Mouse (Mus musculus): ENCODE measurements at regions not wholly inside any gene's neighbourhood (a gene's known extent, or its start where the extent isn't known, plus 50 kb on each side); places are given as distances from the start of the nearest gene placed in this dataset.

- no peak for DNase-seq (ENCODE audit: low spot score)
Measured at GRCm38 (mm10) chr4:153724045-153724444, 233.0 kb upstream of the A430005L14Rik start.

GRCm38 (mm10) chr4:153727273-153727672 lies 229.8 kb upstream of the A430005L14Rik start:
- DNase-seq (ENCODE audit: low spot score) = no peak

- DNase-seq (ENCODE audit: low spot score) = no peak
Measured at GRCm38 (mm10) chr4:153727896-153728422, 229.1 kb upstream of the A430005L14Rik start.

DNA sequence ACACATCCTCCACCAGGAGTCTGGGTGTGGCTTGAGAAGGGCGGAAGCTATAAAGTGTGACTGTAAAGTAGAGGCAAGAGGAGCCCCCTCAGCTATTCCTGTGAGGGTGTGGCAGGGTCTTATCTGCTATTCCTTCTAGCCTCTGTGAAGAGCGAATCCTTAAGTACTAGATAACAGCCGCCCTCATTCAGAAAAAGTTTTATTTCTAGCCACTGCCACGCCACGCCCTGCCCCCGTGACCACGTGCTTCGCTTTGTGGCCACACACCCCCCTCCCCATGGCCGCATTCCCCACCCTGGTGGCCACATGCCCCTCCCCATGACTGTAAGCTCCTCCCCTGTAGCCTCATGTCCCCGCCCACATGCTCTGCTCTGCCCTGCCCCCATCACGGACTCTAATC lies 218.9 kb upstream of the A430005L14Rik start:
- no peak for DNase-seq (ENCODE audit: low spot score)

DNA sequence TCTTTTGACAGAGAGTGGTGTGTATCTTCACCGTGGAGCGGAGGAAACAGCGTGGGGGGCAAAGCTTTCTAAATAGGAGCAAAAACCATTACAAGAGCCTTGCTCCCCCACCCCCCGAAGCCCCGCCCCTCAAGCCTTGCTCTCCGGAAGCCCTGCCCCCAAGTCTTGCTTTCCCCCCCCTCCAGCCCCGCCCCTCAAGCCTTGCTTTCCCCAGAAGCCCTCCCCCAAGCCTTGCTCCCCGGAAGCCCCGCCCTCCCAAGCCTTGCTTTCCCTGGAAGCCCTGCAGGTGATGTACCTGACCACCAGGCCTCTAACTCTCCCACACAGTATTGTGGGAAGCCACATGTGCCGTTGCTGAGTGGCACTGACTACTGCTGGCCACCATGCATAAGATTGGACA lies 214.8 kb upstream of the A430005L14Rik start:
- no peak for DNase-seq (ENCODE audit: low spot score)

GRCm38 (mm10) chr4:153752791-153753190 lies 204.2 kb upstream of the A430005L14Rik start:
- no peak for DNase-seq (ENCODE audit: low spot score)

DNA sequence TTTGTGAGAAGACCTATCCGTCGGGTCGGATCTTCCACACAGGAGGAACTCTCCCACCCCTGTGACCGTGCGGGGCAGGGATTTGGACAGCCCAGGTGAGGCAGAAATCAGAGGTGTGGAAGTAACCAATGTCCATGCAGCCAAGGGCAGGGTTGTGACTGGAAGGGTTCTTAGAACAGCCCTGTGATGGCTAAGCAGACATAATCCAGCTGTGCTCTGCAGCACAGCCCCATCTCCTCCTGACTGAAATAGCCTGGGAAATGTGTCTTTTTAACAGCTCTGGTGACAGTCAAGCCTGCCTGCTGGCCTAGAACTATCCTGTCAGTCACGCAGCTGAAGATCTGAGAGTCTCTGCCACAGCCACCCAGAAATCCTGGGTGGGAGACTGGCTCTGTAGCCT lies 198.7 kb upstream of the A430005L14Rik start:
- no peak for DNase-seq (ENCODE audit: low spot score)

DNA sequence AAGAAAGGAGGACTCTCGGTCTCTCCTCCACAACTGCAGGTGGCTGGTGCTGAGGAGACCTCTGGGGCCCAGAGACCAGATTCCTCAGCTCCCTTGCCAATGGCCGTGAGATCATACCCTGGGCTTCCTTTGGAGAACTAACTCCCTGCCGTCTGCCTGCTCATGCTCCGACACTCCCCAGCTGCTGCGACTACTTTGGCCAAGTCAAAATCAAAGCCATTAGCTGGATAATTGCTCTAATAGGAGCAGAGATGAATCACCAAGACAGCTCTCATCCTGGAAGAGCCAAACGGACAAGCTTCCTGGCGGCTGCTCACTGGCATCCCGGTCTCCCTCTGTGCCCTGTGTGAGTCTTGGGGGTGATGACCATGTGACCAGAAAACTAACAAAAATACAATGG lies 198.3 kb upstream of the A430005L14Rik start:
- no peak for DNase-seq (ENCODE audit: low spot score)

GRCm38 (mm10) chr4:153760934-153761333 lies 196.1 kb upstream of the A430005L14Rik start:
- DNase-seq (ENCODE audit: low spot score) = no peak

- DNase-seq (ENCODE audit: low spot score) = no peak
Measured at GRCm38 (mm10) chr4:153763413-153763812, 193.6 kb upstream of the A430005L14Rik start.

- no peak for DNase-seq (ENCODE audit: low spot score)
Measured at GRCm38 (mm10) chr4:153767713-153768112, 189.3 kb upstream of the A430005L14Rik start.

- no peak for DNase-seq (ENCODE audit: low spot score)
Measured at GRCm38 (mm10) chr4:153768350-153768749, 188.7 kb upstream of the A430005L14Rik start.

DNA sequence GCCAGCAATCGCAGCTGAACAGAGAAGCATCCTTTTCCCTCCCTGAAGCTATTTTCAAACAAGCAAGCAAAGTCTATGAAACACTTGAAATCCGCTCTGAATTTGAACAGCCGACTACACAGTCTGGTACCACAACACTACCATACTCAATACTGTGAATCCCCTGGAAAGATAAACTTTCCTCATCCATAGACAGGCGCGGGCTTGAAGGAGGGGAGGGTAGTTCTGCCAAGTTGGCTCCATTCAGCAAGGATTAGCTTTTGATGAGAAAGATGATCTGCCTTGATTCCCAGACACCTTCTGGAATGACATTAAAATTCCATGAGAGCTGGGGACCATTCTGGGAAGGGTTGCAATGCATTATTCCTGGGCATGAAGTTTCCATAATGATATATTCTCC lies 186.4 kb upstream of the A430005L14Rik start:
- no peak for DNase-seq (ENCODE audit: low spot score)

GRCm38 (mm10) chr4:153780501-153780900 lies 176.5 kb upstream of the A430005L14Rik start:
- no peak for DNase-seq (ENCODE audit: low spot score)

DNA sequence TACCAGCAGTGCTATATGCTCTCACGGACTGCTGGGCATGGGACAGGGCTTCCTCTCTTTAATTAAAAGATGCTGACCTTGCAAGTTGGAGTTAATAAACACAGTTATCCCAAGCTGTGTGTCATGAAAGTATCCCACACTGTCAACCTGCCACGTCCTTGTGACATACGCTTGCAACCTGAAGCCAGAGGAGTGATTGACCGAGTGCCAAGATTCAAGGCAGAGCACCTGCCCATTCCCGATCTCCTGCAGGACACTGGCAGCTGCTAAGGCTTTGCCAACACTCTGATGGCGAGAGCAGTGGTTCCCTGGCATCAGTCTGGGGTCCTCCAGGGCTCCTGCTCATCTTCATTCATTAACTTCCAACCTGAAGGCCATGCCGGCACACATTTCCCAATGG lies 175.8 kb upstream of the A430005L14Rik start:
- DNase-seq (ENCODE audit: low spot score) = no peak

DNA sequence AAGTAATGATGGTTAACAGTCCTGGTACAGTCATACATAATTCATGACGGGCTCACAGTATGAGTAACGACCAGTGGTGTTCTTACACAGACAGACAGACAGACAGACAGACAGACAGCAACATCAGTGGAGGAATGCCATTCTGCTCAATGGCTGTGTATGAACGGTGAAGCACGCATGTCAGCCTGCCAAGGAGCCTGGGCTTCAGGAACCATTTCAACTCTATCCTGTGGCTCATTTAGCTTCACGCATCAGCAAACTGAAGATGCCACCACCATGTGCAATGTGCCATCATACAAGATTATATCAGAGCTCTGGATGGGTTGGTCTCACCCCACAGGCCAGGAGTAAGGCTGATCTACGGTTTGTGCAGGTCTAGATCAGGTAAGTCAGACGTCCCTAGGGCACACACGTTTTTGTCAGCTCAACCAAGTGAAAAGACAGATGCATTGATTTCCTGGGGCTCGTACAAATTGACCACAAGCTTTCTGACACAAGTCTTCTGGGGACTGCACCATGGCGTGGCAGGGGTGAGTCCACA lies 175.0 kb upstream of the A430005L14Rik start:
- no peak for DNase-seq (ENCODE audit: low spot score)

GRCm38 (mm10) chr4:153784401-153784800 lies 172.6 kb upstream of the A430005L14Rik start:
- DNase-seq (ENCODE audit: low spot score) = no peak

GRCm38 (mm10) chr4:153785564-153785963 lies 171.5 kb upstream of the A430005L14Rik start:
- DNase-seq (ENCODE audit: low spot score) = no peak

DNA sequence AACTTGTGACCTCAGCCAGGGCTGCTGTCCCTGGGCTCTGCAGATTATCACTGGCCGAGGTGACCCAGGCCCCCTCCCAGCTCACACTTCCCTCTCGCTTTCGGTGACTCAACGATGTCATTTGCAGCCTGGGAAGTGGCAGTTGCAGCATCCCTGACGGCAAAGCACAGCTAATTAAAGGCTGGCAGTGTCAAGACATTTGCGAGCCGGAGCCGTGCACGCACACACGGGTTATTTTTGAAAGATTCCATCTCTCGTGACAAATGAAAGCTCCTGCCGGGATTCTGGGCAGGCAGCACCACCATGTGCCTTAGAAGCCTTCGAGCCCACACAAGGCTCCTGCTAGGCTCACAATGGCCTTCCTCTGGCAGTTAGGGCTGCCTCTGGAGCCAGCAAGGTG lies 164.7 kb upstream of the A430005L14Rik start:
- no peak for DNase-seq (ENCODE audit: low spot score)

- no peak for DNase-seq (ENCODE audit: low spot score)
Measured at GRCm38 (mm10) chr4:153798061-153798460, 159.0 kb upstream of the A430005L14Rik start.

DNA sequence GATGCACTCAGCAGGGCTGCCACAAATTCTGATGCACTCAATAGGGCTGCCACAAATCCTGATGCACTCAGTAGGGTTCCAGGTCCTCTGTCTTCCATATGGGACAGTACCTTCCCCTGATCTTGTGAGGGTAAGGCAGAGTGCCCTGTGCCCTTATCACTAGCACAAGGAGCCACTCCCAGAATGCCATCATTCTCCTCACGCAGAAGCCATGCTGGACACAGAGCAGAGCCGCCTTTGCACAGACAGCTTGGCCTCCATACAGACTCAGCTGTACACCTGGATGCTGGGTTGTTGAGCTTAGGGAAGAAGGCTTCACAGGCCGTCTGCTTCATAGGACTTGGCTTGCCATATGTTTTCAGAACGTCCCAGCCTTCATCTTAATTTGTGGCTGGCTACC lies 151.3 kb upstream of the A430005L14Rik start:
- DNase-seq (ENCODE audit: low spot score) = no peak

GRCm38 (mm10) chr4:153806180-153806692 lies 150.8 kb upstream of the A430005L14Rik start:
- no peak for DNase-seq (ENCODE audit: low spot score)

- DNase-seq (ENCODE audit: low spot score) = no peak
Measured at GRCm38 (mm10) chr4:153806820-153807436, 150.1 kb upstream of the A430005L14Rik start.

- no peak for DNase-seq (ENCODE audit: low spot score)
Measured at GRCm38 (mm10) chr4:153812866-153813265, 144.2 kb upstream of the A430005L14Rik start.

Measured in c-Kit-positive CD71-positive TER-119-positive erythroid progenitor cells, embryonic 14.5 days (primary cell).